30 mouse cellular contexts compared by ENCODE assay signal in genomic region chr15:84871802-84872201, GRCm38 (mm10).
"Had no signal": no experiment of that assay in that cellular context is flagged by ENCODE, and none has a peak within 500 bp of the region (broad histone marks: within the 10 kb centered on the region; RNA-seq: fewer than 3 reads in every experiment).

No protein-coding gene starts in this region.

- DNase-seq: heart, postnatal 10 days; heart, postnatal 14 days; heart, postnatal 36 days; heart, postnatal 4 days; kidney, adult 11 months; kidney, adult 18-20 months; kidney, adult 2 months; kidney, adult 8-10 months; kidney, adult 9 months; kidney, postnatal 10 days; kidney, postnatal 14 days; kidney, postnatal 25 days; kidney, postnatal 36 days; kidney, postnatal 4 days; layer of hippocampus, adult 9-11 months; layer of hippocampus, postnatal 36 days had no signal

- H3K27ac ChIP-seq: heart, embryonic 10.5 days; heart, embryonic 13.5 days; heart, embryonic 15.5 days; hindbrain, embryonic 10.5 days; hindbrain, embryonic 12.5 days; hindbrain, embryonic 13.5 days; hindbrain, embryonic 14.5 days; hindbrain, embryonic 15.5 days; hindbrain, postnatal 0 days; intestine, embryonic 15.5 days; kidney, embryonic 15.5 days; kidney, postnatal 0 days; layer of hippocampus, adult 2 months had no signal

- H3K4me3 ChIP-seq: heart, embryonic 10.5 days; heart, embryonic 12.5 days; heart, embryonic 13.5 days; heart, embryonic 15.5 days; hindbrain, embryonic 10.5 days; hindbrain, embryonic 12.5 days; hindbrain, embryonic 13.5 days; hindbrain, embryonic 15.5 days; intestine, embryonic 15.5 days; kidney, embryonic 15.5 days; layer of hippocampus, adult 2 months had no signal
